Comparison of ENCODE assay signal across 21 mouse cellular contexts in the genomic region with DNA sequence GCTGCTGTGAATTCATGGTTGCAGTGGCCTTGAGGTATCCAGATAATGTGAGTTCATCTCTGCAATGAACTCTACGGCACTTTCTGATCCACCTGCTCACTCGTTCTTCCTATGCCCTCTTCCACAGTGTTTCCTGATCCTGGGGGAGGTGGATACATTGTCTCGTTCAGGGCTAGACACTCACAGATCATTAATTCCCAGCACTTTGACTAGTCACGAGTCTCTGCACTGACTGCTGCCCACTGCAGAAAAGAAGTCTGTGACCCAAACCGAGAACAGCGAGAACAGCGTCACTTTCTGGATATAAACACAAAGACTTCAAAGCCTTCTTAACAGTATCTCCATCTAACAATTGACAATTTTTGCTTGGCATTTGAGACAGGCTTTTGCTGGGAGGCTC.
DNase-seq lines count a peak whose midpoint lies in the region; ATAC-seq lines count a peak whose summit lies in the region.
"Had no signal": no experiment of that assay in that cellular context is flagged by ENCODE, and none has a peak within 500 bp of the region (broad histone marks: within the 10 kb centered on the region; RNA-seq: fewer than 3 reads in every experiment).

No protein-coding gene starts in this region.

- intact Hi-C loops in heart, postnatal 25 days (cut with DNase I): no loop called here

- H3K36me3 ChIP-seq in kidney, embryonic 14.5 days (ENCODE audit: control insufficient read depth, insufficient read depth, low read length): no peaks in the 10 kb centered on the region
- no peaks in the 10 kb centered on the region for H3K36me3 ChIP-seq in kidney, embryonic 16.5 days (ENCODE audit: insufficient read depth, low read length)
- no peaks in the 10 kb centered on the region for H3K36me3 ChIP-seq in midbrain, embryonic 10.5 days
- H3K36me3 ChIP-seq in midbrain, embryonic 16.5 days (ENCODE audit: control insufficient read depth, insufficient read depth, low read length): no peaks in the 10 kb centered on the region
- no peaks in the 10 kb centered on the region for H3K36me3 ChIP-seq in embryonic facial prominence, embryonic 10.5 days (replicated peaks)
- H3K36me3 ChIP-seq: embryonic facial prominence, embryonic 12.5 days; forebrain, embryonic 15.5 days had no signal

- ATAC-seq in kidney, embryonic 14.5 days (ENCODE audit: low FRiP score, low TSS enrichment): peak; percentile 56; the same call in 1 of the 2 replicates
- peak; percentile 46; the same call in 1 of the 2 replicates for ATAC-seq in kidney, embryonic 16.5 days (ENCODE audit: low FRiP score, low TSS enrichment)
- ATAC-seq in midbrain, embryonic 16.5 days: no peak
- ATAC-seq: forebrain, embryonic 13.5 days; forebrain, embryonic 15.5 days had no signal

- H3K4me3 ChIP-seq in kidney, embryonic 14.5 days (ENCODE audit: low read length): no peak overlapping the region
- H3K4me3 ChIP-seq in kidney, embryonic 16.5 days (ENCODE audit: low read length): no peak overlapping the region
- H3K4me3 ChIP-seq in midbrain, embryonic 10.5 days: no peak overlapping the region
- no peak overlapping the region for H3K4me3 ChIP-seq in midbrain, embryonic 16.5 days (ENCODE audit: low read depth, low read length)
- H3K4me3 ChIP-seq in embryonic facial prominence, embryonic 10.5 days: no peak overlapping the region
- H3K4me3 ChIP-seq: embryonic facial prominence, embryonic 12.5 days; forebrain, embryonic 13.5 days; forebrain, embryonic 15.5 days had no signal

- no peaks in the 10 kb centered on the region for H3K9me3 ChIP-seq in kidney, embryonic 14.5 days (ENCODE audit: control insufficient read depth, low read length)
- no peaks in the 10 kb centered on the region for H3K9me3 ChIP-seq in kidney, embryonic 16.5 days (ENCODE audit: low read length)
- no peaks in the 10 kb centered on the region for H3K9me3 ChIP-seq in midbrain, embryonic 10.5 days (replicated peaks)
- H3K9me3 ChIP-seq in midbrain, embryonic 16.5 days (replicated peaks; ENCODE audit: control insufficient read depth, low read length, poor library complexity, severe bottlenecking): no peaks in the 10 kb centered on the region
- no peaks in the 10 kb centered on the region for H3K9me3 ChIP-seq in embryonic facial prominence, embryonic 10.5 days
- H3K9me3 ChIP-seq: embryonic facial prominence, embryonic 12.5 days; forebrain, embryonic 13.5 days; forebrain, embryonic 15.5 days had no signal

- no peak for DNase-seq in kidney, adult 9 months
- no peak for DNase-seq in kidney, adult 8-10 months
- no peak for DNase-seq in midbrain, embryonic 10.5 days (ENCODE audit: low spot score)
- no peak for DNase-seq in embryonic facial prominence, embryonic 10.5 days (ENCODE audit: low spot score)
- DNase-seq in heart, postnatal 25 days (ENCODE audit: low spot score): no peak
- DNase-seq: adrenal gland, adult 2 months; adrenal gland, postnatal 10 days; adrenal gland, postnatal 25 days; cerebellum, adult 11 months; cerebellum, adult 18-20 months; cerebellum, adult 8-10 months; cerebellum, adult 9-11 months; cerebellum, postnatal 14 days; cerebellum, postnatal 36 days; embryo, embryonic 11 days had no signal

- no peaks in the 10 kb centered on the region for H3K27me3 ChIP-seq in kidney, embryonic 14.5 days (ENCODE audit: control insufficient read depth, insufficient read depth, low read length)
- H3K27me3 ChIP-seq in kidney, embryonic 16.5 days (ENCODE audit: insufficient read depth, low read length): no peaks in the 10 kb centered on the region
- H3K27me3 ChIP-seq in midbrain, embryonic 10.5 days (ENCODE audit: low read depth, poor library complexity, severe bottlenecking): no peaks in the 10 kb centered on the region
- no peaks in the 10 kb centered on the region for H3K27me3 ChIP-seq in midbrain, embryonic 16.5 days (ENCODE audit: control insufficient read depth, insufficient read depth, low read depth, low read length)
- no peaks in the 10 kb centered on the region for H3K27me3 ChIP-seq in embryonic facial prominence, embryonic 10.5 days (replicated peaks; ENCODE audit: low read depth, poor library complexity, severe bottlenecking)
- H3K27me3 ChIP-seq: embryonic facial prominence, embryonic 12.5 days; forebrain, embryonic 13.5 days; forebrain, embryonic 15.5 days had no signal

- H3K4me1 ChIP-seq in kidney, embryonic 14.5 days (ENCODE audit: control insufficient read depth, insufficient read depth, low read length): peaks cover 10% of the 10 kb centered on the region; the same call in 1 of the 2 replicates
- H3K4me1 ChIP-seq in kidney, embryonic 16.5 days (ENCODE audit: insufficient read depth, low read length): peaks cover 4% of the 10 kb centered on the region; the same call in 1 of the 2 replicates
- H3K4me1 ChIP-seq in midbrain, embryonic 10.5 days: peaks cover 40% of the 10 kb centered on the region
- peaks cover 2% of the 10 kb centered on the region; the same call in 1 of the 2 replicates for H3K4me1 ChIP-seq in midbrain, embryonic 16.5 days (ENCODE audit: control insufficient read depth, insufficient read depth, low read length)
- peaks cover 25% of the 10 kb centered on the region for H3K4me1 ChIP-seq in embryonic facial prominence, embryonic 10.5 days

- no peak overlapping the region for H3K27ac ChIP-seq in kidney, embryonic 14.5 days (ENCODE audit: low read depth, low read length)
- H3K27ac ChIP-seq in kidney, embryonic 16.5 days (ENCODE audit: low read length): no peak overlapping the region
- H3K27ac ChIP-seq in midbrain, embryonic 10.5 days (replicated peaks): peak overlapping the region; percentile 68
- no peak overlapping the region for H3K27ac ChIP-seq in midbrain, embryonic 16.5 days (ENCODE audit: low read length)
- peak overlapping the region; percentile 44 for H3K27ac ChIP-seq in embryonic facial prominence, embryonic 10.5 days (replicated peaks)
- H3K27ac ChIP-seq: embryonic facial prominence, embryonic 12.5 days; forebrain, embryonic 13.5 days; forebrain, embryonic 15.5 days had no signal

- WGBS in kidney, embryonic 14.5 days: 29% methylated on average over 7 of the region's 7 CpGs
- WGBS in kidney, embryonic 16.5 days: 28% methylated on average over 7 of the region's 7 CpGs
- WGBS in midbrain, embryonic 10.5 days: 58% methylated on average over 7 of the region's 7 CpGs
- WGBS in midbrain, embryonic 16.5 days: 43% methylated on average over 7 of the region's 7 CpGs
- WGBS in embryonic facial prominence, embryonic 10.5 days: 75% methylated on average over 7 of the region's 7 CpGs

- H3K4me2 ChIP-seq in kidney, embryonic 14.5 days (replicated peaks; ENCODE audit: low read depth, low read length): no peak overlapping the region
- 0 out of 2 replicates have a peak overlapping the region, but pooled peaks have one; percentile 17 for H3K4me2 ChIP-seq in kidney, embryonic 16.5 days (replicated peaks; ENCODE audit: low read depth, low read length)
- no peak overlapping the region for H3K4me2 ChIP-seq in midbrain, embryonic 16.5 days (ENCODE audit: low read length)
- H3K4me2 ChIP-seq: embryonic facial prominence, embryonic 12.5 days; forebrain, embryonic 13.5 days; forebrain, embryonic 15.5 days had no signal

- no peak overlapping the region for H3K9ac ChIP-seq in kidney, embryonic 14.5 days (ENCODE audit: low read depth, low read length)
- H3K9ac ChIP-seq in kidney, embryonic 16.5 days (replicated peaks; ENCODE audit: low read length): 0 out of 2 replicates have a peak overlapping the region, but pooled peaks have one; percentile 24
- H3K9ac ChIP-seq in midbrain, embryonic 16.5 days (ENCODE audit: low read depth, low read length): no peak overlapping the region
- H3K9ac ChIP-seq: embryonic facial prominence, embryonic 12.5 days; forebrain, embryonic 13.5 days; forebrain, embryonic 15.5 days had no signal

Comparison
In these comparisons a context has a peak if more than half of its experiments do, and no peak if none do; other contexts are left out.
1. H3K27ac ChIP-seq: peak in midbrain, embryonic 10.5 days (single experiment) and embryonic facial prominence, embryonic 10.5 days (single experiment); none in kidney, embryonic 14.5 days (single experiment), kidney, embryonic 16.5 days (single experiment) and midbrain, embryonic 16.5 days (single experiment).